Mouse (Mus musculus): ENCODE measurements at regions not wholly inside any gene's neighbourhood (a gene's known extent, or its start where the extent isn't known, plus 50 kb on each side); places are given as distances from the start of the nearest gene placed in this dataset.

- no peak for DNase-seq (ENCODE audit: low spot score)
These were observed 55.5 kb upstream of the Trio start for GRCm38 (mm10) chr15:28081147-28081546.

- no peak for DNase-seq (ENCODE audit: low spot score)
These were observed 56.8 kb upstream of the Trio start for GRCm38 (mm10) chr15:28082411-28082810.

- DNase-seq (ENCODE audit: low spot score): no peak
These were observed 80.3 kb upstream of the Trio start for GRCm38 (mm10) chr15:28105956-28106355.

GRCm38 (mm10) chr15:28109916-28110315, 84.3 kb upstream of the Trio start:
- DNase-seq (ENCODE audit: low spot score): no peak

DNA sequence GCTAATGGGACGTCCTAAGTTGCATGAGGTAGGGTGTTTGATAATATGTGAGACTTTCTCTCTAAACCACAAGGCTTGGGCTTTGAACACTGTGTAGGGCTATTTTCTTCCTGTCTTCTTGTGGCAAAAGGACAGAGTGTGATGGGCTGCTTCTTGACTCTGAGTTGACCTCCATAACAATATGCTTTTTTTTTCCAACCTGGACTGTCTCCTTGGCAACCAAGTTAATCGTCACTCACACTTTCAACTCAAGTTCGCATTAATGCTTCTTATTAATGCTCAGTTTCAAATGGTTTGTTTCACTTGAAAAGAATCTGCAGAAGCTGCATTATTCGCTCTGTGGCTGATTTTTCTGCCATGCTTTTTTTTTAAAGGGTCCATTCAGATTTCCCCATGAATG, 87.8 kb upstream of the Trio start:
- DNase-seq (ENCODE audit: low spot score): no peak

GRCm38 (mm10) chr15:28114180-28114747, 88.6 kb upstream of the Trio start:
- no peak for DNase-seq (ENCODE audit: low spot score)

DNA sequence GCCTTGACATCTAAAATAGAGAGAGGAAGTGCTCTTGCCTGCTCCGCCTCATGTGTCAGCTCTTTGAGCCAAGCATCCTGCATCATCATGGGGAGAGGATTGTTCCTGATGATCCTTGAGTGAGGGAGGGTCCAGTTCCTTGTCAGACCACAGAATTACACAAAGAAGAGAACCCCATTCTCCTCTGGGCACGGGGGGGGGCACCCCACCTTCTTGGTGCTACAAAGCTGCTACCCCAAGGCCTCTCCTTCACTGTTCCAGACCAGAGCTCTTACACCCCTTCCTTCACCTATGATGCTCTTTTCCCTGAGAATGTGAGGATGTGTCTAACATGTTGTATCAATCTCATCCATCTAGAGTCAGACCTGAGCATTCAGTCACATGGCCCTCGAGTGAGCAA, 76.7 kb upstream of the Dnah5 start:
- DNase-seq (ENCODE audit: low spot score): no peak

- DNase-seq (ENCODE audit: low spot score): no peak
These were observed 74.0 kb upstream of the Dnah5 start for GRCm38 (mm10) chr15:28129536-28129935.

- DNase-seq (ENCODE audit: low spot score): no peak
These were observed 72.0 kb upstream of the Dnah5 start for GRCm38 (mm10) chr15:28131546-28131945.

GRCm38 (mm10) chr15:28133171-28133810, 70.3 kb upstream of the Dnah5 start:
- no peak for DNase-seq (ENCODE audit: low spot score)

GRCm38 (mm10) chr15:28134206-28134605, 69.3 kb upstream of the Dnah5 start:
- DNase-seq (ENCODE audit: low spot score): no peak

GRCm38 (mm10) chr15:28138806-28139205, 64.7 kb upstream of the Dnah5 start:
- DNase-seq (ENCODE audit: low spot score): no peak

GRCm38 (mm10) chr15:28140301-28140700, 63.3 kb upstream of the Dnah5 start:
- DNase-seq (ENCODE audit: low spot score): no peak

DNA sequence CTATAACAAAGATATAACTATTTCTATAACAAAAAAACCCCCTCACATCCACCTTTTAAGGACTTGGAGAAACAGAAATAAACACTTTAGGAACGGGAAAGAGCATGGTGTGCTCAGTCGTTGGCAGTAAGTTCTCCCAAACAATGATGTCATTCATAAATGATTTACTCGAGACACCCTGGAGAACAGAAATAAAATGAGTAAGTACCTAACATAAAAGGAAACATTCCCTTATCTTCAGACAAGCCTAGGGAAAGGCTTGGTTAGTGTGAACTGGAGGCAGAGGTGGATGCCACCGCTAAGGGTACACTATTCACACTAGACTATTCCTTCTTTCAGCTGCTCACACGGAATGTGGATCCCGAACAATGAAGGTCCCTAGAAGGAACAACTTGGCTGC, 62.2 kb upstream of the Dnah5 start:
- no peak for DNase-seq (ENCODE audit: low spot score)

GRCm38 (mm10) chr15:28144217-28144616, 59.3 kb upstream of the Dnah5 start:
- DNase-seq (ENCODE audit: low spot score): no peak

- no peak for DNase-seq (ENCODE audit: low spot score)
These were observed 58.7 kb upstream of the Dnah5 start for GRCm38 (mm10) chr15:28144846-28145245.

DNA sequence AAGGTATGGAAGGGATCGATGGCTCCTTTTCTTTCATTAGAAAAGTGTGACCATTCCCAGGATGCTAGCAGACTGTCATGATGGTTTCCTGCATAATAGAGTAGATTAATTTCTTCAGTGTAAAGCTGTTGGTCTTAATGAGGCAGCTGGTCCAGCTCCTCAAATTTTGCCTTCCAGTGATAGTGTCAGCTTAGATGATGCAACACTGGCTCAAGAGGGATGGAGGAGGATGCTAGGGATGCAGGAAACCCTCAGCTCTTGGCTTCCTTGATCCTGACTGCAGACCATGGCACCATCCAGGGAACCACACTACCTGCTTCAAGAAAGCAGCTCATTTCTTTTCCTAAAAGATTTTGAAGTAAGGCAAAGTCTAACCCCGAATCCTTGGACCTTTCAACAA, 51.9 kb upstream of the Dnah5 start:
- DNase-seq (ENCODE audit: low spot score): peak; percentile 44
